Mouse (Mus musculus): ENCODE measurements around the gene Gm28729.

DNA sequence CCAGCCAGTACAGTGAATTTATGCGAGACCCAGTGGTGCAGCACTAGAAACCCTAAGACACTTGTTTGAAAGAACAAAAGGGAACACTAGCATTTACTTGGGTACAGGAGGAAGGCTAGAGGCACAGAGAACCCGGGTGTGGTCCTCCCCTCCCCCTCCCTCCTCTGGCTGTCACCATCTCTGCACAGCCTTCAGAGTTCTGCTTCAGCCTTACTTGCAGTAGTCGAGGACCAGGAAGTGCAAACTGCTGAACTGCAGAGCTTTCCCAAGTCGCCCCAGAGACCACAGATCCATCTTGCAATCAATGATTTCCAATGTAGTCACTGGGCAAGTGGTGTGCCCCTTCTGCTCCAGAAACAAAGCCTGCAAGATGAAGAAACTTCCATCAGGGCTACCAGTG, 7.6 kb downstream of the Gm28729 start:
- TF ChIP-seq MYOG (IDR thresholded peaks at IDR 0.05; ENCODE audit: control insufficient read depth in 1 of 3, insufficient read depth in 1 of 3, insufficient read length in 2 of 3, low read depth in 2 of 3), result no peak
- TF ChIP-seq POLR2AphosphoS2 (IDR thresholded peaks at IDR 0.05; ENCODE audit: insufficient read length, low read depth), result no peak
- no peak for TF ChIP-seq POLR2A (IDR thresholded peaks at IDR 0.05; ENCODE audit: insufficient read length, low read depth)
- no peak for TF ChIP-seq TCF3 (IDR thresholded peaks at IDR 0.05; ENCODE audit: insufficient read length, low read depth)
- no peak for TF ChIP-seq MAX (IDR thresholded peaks at IDR 0.05; ENCODE audit: low read depth)
- TF ChIP-seq USF1 (IDR thresholded peaks at IDR 0.05; ENCODE audit: low read depth), result no peak
- no peak for TF ChIP-seq CEBPB (IDR thresholded peaks at IDR 0.05; ENCODE audit: insufficient read depth, poor library complexity, severe bottlenecking)
- TF ChIP-seq E2F4 (IDR thresholded peaks at IDR 0.05; ENCODE audit: insufficient read depth), result no peak
- no peak for TF ChIP-seq MYOD1 (IDR thresholded peaks at IDR 0.05; ENCODE audit: control insufficient read depth in 1 of 3, insufficient read length in 2 of 3, low read depth in 2 of 3)

Data from myocyte (in vitro differentiated cells).